Mouse (Mus musculus) gonadal fat pad, adult 2 months (tissue): ENCODE results near the gene Barx1. TPM values are rescaled to one million over a fixed set of nuclear protein-coding genes. Genes with fewer than 3 reads are reported as not detected.

Experiments
- DNase-seq: peaks from one replicate; pipeline ENCODE4 v3.0.0-alpha.2; 2012; ENCODE audit warnings: low read depth
- polyA plus RNA-seq: library from polyadenylated mRNA; depleted of rRNA; stranded (reverse); fragments of >200 nt; gene quantifications from 2 replicates; pipeline ENCODE4 v1.2.3, GENCODE M21; 2012; rRNA removed

The Barx1 gene
- not detected in 2 replicates for polyA plus RNA-seq

- DNase-seq: no peak
These were observed at the start of gene Barx1 for GRCm38 (mm10) chr13:48662431-48663143. Barx1 (plus strand) TSS chr13:48662998.

GRCm38 (mm10) chr13:48614525-48614924 is 48.3 kb upstream of the Barx1 start:
- DNase-seq: no peak

- no peak for DNase-seq
These were observed 45.0 kb upstream of the Barx1 start for GRCm38 (mm10) chr13:48617774-48618173.

- DNase-seq: no peak
These were observed 43.9 kb upstream of the Barx1 start for GRCm38 (mm10) chr13:48618890-48619289.

DNA sequence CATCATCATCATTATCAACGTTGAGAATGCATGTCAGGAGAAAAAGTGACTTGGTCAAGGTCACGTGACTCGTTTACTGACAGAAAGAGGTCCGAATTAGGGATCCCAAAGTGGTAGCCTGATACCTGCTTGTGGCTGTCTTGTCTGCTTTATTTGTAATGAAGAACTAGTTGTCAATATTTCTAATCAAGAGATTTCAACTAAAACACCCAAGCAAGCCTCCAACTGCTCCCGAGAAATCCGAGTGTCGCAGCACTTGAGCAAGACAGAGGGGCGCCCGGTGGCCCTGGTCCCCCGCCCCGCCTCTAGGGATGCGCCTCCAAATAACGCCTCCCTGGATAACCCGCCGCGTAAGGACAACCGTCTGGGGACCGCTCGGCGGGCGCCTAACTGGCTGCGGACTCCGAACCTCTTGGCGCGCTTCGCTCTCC is 37.8 kb upstream of the Barx1 start:
- no peak for DNase-seq

- peak; percentile 30 for DNase-seq
These were observed 37.2 kb upstream of the Barx1 start, which contains the start of gene Ptpdc1 for GRCm38 (mm10) chr13:48625433-48626184. Ptpdc1 (minus strand) TSS chr13:48625664.

- DNase-seq: no peak
These were observed 31.1 kb upstream of the Barx1 start for GRCm38 (mm10) chr13:48631691-48632090.

DNA sequence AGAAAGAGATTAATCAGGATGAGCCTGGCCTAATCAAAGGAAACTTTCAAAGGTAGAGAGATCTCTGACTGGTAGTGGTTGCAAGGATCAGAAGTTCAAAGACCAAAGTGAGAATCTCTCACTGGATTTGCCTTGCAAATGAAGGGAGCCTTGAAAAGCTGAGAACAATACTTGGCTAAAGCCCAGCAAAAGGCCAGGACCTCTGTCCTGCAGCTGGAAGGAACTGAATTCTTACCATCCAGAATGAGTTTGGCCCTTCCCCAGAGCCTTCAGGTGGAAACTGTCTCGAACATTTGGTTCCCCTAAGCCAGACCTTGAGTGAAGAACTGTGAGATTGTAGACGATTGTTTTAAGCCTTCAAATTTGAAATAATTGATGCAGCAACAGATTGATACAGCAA is 25.1 kb upstream of the Barx1 start:
- DNase-seq: no peak

GRCm38 (mm10) chr13:48639570-48639969 is 23.2 kb upstream of the Barx1 start:
- no peak for DNase-seq

DNA sequence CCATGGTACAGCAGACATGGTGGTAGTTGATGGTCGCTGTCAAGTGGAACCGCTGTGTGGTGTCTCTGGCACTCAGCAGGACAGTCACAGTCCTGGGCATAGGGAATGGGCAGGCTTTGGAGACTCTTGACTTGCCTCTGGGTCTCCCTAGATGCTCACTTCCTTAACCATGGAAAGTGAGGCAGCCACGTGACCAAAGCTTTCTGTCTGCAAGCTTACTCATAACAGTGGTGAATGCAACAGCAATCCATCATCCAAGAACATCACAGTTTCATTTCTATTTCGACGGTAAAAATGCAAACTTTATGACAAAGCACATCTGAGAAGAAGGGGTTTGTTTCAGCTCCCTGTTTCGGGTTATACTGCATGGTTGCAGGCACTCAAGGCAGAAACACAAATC is 19.7 kb upstream of the Barx1 start:
- no peak for DNase-seq

DNA sequence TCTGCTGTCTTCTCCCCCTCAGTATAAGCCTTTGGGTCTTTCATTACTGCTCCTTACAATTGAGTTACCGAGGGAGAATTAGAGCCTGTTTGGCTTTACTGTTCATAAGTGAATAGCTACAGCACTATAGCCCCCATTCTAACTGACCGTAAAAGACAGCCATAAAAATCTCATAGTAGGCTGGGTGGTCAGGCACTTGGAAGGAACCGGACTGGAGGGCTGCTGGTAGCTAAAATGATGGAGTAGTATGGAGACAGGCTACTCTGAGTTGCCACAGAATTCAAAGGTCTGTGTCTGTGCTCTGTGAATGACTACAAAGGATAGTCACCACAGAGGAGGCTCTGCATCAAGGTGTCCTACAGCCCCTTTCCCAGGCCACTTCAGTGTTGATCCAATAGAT is 18.8 kb upstream of the Barx1 start:
- no peak for DNase-seq

DNA sequence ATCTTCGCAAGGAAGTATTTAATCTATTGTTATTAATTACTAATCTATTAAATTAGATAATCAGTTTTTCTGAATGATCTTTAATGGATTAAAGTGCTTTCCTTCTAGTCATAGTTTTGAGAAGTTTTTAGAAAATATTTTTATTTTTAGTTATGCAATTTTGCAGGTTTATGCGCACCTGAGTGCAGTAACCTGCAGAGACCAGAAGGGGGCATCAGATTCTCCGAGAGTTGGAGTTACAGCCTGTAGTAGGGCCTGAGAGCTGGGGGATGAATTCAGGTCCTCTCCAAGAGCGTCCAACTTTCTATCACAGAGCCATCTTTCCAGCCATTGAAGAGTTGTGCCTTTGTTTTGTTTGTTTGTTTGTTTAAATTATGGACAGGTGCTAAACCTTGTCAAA is 16.1 kb upstream of the Barx1 start:
- no peak for DNase-seq

DNA sequence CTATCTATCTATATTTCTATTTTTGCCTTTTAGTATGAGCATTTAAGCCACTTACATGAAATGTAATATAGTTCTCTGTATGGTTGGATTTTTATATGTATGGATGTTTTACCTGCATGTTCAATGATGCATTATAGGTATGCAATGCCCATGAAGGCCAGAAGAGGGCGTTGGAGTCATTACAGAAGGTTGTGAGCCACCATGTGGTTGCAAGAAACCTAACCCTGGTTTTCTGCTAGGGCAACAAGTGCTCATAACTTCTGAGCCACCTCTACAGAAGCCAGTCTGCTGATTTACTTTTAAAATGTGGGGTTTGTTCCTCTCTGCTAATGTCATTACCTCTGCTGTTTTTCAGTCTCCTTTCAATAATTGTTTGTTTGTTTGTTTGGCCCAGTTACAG is 12.2 kb upstream of the Barx1 start:
- DNase-seq: no peak

DNA sequence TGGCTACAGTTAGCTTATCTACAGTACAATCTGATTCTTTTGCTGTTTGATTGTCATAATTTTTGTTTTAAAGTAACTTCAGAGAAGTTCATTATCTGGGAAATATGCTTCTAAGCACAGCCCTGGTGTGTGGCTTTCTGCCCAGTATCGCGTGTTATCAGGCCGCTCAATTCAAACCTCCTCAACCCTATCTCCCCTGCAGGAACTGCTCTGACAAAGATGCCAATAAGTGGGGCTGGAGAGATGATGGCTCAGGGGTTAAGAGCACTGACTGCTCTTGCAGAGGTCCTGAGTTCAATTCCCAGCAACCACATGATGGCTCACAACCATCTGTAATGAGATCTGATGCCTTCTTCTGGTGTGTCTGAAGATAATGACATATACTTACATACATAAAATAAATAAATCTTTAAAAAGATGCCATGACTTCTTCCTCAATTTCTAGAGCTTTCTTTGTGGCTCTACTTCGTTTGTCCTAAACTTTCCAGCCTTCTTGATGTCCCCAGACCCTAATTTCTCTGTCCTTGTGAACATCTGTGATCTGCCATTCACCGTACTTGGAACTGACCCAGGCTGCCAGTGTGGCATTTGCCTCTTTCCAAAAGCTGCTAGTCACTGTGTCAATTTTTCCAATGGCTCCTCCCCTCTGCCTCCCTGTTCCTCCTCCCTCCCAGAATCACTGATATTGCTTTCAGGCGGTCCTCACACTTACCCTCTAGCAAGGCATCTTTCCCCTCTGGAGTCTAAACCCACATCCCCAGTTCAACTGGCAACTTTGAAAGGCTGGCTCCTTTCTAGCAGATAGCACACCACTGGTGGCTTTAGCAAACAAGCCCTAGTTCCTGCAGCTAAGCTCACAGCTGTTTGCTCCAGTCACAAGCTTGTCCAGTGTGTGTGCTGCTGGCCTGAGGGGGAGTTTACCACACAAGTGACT is 11.4 kb upstream of the Barx1 start:
- DNase-seq: no peak

DNA sequence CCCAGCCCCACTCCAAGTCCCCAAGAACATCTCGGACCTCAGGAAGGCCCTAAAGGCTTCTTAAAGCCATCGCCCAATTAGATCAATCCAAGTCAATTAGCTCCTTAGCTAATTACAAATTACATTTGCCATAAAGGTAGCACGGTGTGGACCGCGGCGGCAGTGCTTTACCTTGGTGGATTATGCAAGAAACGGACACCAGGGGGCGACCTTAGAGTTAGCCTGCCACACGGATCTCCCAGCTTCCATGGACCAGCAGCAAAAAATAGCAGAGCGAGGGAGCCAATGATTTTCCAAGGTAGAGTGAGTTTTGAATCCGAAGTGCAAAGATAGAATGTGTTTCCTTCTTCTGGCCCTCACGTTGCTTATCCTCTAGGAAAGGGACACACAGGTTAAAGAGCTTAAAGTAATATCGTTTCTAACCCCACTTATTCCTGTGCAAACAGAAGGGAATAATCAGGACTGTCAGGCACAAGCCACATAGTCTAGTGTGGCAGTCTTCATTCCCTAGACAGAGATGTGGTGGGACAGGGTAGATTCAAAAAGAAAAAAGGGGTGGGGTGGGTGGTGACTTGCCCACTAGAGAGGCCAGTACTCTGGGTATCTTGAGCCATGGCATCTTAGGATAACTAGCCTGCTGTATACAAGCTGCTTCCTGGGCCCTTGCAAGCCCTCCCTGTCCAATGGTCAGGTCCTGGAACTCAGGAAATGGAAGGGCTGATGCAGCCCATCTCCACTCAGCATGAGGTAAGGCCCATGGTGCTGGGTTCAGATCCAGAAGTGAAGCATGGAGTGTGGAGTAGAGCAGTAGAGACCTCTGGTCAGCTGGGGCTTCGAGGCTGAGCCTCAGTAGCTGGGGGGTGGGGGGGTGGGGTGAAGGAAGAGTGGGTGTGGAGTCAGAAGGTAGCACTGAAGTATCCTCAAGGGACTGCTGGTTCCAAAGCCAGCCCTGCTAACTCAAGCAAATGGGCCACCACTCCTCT is 8.7 kb upstream of the Barx1 start:
- no peak for DNase-seq

DNA sequence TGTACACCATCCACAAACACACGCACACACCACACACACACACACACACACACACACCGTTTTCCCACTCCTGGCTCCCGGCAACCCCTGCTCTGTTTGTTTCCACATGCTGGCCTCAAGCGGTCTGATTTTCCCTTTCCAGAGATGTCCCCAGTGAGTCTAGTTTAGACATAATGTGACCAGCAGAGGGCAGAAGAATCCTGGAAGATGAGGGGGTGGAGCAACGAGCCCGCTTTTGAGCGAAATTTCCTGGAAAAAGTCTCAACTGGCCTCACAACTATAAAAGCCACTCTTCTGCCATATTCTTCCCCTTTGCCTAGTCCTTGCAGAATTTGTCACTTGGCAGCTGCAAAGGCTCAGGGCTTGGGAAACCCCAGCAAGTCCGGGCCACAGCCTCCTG is 7.2 kb upstream of the Barx1 start:
- no peak for DNase-seq

DNA sequence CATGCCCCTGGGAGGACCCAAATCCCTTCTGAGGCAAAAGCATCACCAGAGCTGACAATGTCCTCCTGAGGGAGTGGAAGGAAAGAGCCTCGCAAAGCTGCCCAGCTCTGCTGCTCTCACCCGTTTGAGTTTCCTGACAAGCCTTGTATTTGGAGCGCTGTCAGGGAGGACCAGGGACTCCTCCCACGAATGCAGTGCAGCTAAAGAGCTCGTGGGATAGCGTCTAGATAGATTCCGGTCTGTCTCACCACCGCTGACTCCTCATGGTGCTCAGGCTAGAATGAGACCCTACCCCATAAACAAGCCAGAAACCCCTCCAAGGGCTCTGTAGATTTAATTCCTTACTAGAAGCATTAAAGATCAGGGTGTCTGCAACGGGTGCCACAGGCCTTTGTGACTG is 5.0 kb upstream of the Barx1 start:
- no peak for DNase-seq

GRCm38 (mm10) chr13:48658588-48659253 is 4.1 kb upstream of the Barx1 start:
- no peak for DNase-seq

GRCm38 (mm10) chr13:48659254-48660220 is 3.3 kb upstream of the Barx1 start:
- no peak for DNase-seq
